Mouse (Mus musculus) cerebellum, adult 2 months (tissue): ENCODE results near the gene Clec18a.

ENCODE experiments used
- CTCF ChIP-seq: fragments of 200-500 bp; IDR thresholded peaks from 2 replicates; pipeline ENCODE4 v1.5.1; 2011; ENCODE audit warnings: low read depth, mild to moderate bottlenecking, control low read depth, low read length, moderate library complexity, borderline replicate concordance; ENCODE audit not compliant: insufficient read depth
- POLR2A ChIP-seq: fragments of 200-500 bp; IDR thresholded peaks from 2 replicates; pipeline ENCODE4 v1.6.1; 2011; ENCODE audit warnings: low read length, control low read depth, borderline replicate concordance; ENCODE audit not compliant: insufficient read depth

DNA sequence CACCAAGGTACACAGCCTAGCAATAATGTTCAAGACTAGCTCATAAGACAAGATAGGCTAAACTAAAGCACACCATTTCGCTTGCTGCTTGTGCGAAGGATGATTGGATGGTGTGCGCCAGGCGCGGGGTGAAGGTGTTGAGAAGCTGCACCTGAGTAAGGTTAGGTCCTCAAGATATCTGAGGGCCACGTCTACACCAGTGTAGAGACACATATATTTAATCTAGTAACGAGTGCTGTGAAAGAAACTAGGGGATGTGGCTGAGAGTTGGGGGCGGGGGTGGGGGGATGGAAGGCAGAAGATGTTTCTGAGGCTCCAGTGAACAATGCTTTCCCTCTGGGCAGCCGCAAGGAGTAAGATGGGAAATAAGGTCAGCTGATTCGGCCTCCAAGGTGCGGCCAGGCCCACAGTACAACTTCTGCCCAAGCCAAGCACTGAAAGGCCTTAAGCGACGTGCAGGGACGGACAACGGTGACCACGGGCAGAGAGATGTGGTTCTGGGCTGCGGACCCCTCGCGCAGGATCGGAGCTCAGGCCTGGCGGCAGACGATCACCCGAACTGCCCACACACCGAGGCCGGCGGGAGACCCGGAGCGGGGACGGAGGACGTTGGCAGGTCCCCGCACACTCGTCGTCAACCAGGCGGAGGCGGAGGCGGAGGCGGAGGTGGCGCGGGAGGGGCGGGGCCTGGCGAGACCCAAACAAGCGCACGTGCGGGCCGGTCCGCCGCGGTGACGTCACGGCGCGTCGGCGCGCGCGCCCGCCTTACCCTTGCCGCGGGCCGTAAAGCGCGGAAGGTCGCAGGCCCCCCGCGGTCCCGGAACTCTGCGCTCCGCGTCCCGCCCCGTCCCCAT lies 1.9 kb upstream of the Clec18a start, which contains the start of gene Pdpr:
- TF ChIP-seq POLR2A (peak; percentile 55), CTCF (no peak)
